Mouse (Mus musculus) bone marrow, adult 2 months (tissue): Measurements from ENCODE around the gene Pik3r3. TPM values are rescaled to one million over a fixed set of nuclear protein-coding genes. Genes with fewer than 3 reads are reported as not detected.
A peak's percentile ranks its signal among the peaks of the same experiment; 100 is the strongest.
"Not testable (repeated sequence)": the region's sequence is repeated elsewhere in the genome, so short reads cannot be mapped to it uniquely, and the experiment has no call there.

Experiments used
- H3K27ac ChIP-seq: fragments of 200-500 bp; 2 replicates; pipeline ENCODE4 v1.5.1; 2012; ENCODE audit warnings: low read depth, mild to moderate bottlenecking, control low read depth, inconsistent platforms, low read length; ENCODE audit not compliant: control insufficient read depth, poor library complexity, insufficient read depth
- H3K4me1 ChIP-seq: fragments of 200-500 bp; 2 replicates; pipeline ENCODE4 v1.6.1; 2011; ENCODE audit warnings: low read length; ENCODE audit not compliant: control insufficient read depth, insufficient read depth
- H3K4me3 ChIP-seq: fragments of 200-500 bp; replicated peaks from 2 replicates; pipeline ENCODE3; 2011; ENCODE audit warnings: mild to moderate bottlenecking, low read depth, low read length, control low read depth; ENCODE audit not compliant: control insufficient read depth
- CTCF ChIP-seq: fragments of 200-500 bp; IDR thresholded peaks from 2 replicates; pipeline ENCODE4 v1.5.1; 2011; ENCODE audit warnings: low read length, control low read depth; ENCODE audit not compliant: control insufficient read depth, insufficient read depth
- POLR2A ChIP-seq: fragments of 200-500 bp; IDR thresholded peaks from 2 replicates; pipeline ENCODE4 v1.6.1; 2011; ENCODE audit warnings: low read depth, mild to moderate bottlenecking, control low read depth, low read length, borderline replicate concordance; ENCODE audit not compliant: control insufficient read depth
- WGBS: fragments of 180-500 bp; shearing (Covaris S2); methylation state at CpG from one replicate; pipeline ENCODE4 v1.1.7; 2018; 5-methylcytosine and 5-hydroxymethylcytosine counted together
- polyA plus RNA-seq: library from polyadenylated mRNA; stranded (reverse); fragments of >200 nt; gene quantifications from 2 replicates; pipeline ENCODE4 v1.2.4, GENCODE M21; 2011; ENCODE audit warnings: low replicate concordance; ENCODE audit not compliant: missing spikeins, insufficient read depth, insufficient read length

Gene Pik3r3
- polyA plus RNA-seq, 1 experiment: 0.95 TPM

DNA sequence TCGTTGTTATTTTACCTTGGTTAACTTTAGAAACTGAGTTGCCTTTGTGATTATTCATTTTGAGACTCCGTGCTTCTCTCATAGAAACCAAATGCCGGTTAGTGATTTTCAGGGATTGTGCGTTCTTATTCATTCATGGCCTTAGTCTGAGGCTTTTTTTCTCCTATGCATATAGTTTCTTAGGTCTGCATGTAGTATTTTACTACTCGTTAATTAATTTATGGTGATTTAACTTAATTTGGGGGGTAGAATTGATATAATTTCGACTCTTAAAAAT, 1.4 kb downstream of the Pik3r3 start:
- H3K4me1 ChIP-seq: no peaks in the 10 kb centered on the region
- no peak for TF ChIP-seq POLR2A
- TF ChIP-seq CTCF: no peak
- WGBS: 20% methylated on average over 6 of the region's 6 CpGs
- no peak overlapping the region for H3K4me3 ChIP-seq
- H3K27ac ChIP-seq: no peak overlapping the region

GRCm38 (mm10) chr4:116243377-116243776, 22.0 kb downstream of the Pik3r3 start:
- Histone ChIP-seq H3K4me3 (no peak overlapping the region), H3K4me1 (no peaks in the 10 kb centered on the region), H3K27ac (no peak overlapping the region)
- TF ChIP-seq POLR2A: no peak
- no peak for TF ChIP-seq CTCF
- 80% methylated on average over 3 of the region's 3 CpGs for WGBS

GRCm38 (mm10) chr4:116244240-116244639, 22.8 kb downstream of the Pik3r3 start:
- WGBS: 34% methylated on average over 2 of the region's 2 CpGs

DNA sequence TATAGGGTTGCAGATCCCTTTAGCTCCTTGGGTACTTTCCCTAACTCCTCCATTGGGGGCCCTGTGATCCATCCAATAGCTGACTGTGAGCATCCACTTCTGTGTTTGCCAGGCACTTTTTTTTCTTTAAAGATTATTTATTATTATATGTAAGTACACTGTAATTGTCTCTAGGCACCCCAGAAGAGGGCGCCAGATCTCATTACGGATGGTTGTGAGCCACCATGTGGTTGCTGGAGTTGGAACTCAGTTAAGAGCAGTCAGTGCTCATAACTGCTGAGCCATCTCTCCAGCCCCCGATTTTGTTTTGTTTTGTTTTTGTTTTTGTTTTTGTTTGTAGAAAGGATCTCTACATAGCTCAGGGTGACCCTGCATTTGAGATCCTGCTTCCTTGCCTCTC, 24.5 kb downstream of the Pik3r3 start:
- not testable (repeated sequence) for H3K4me3 ChIP-seq, H3K4me1 ChIP-seq

More at GRCm38 (mm10) chr4:116244240-116244639, 22.8 kb downstream of the Pik3r3 start:
- Histone ChIP-seq H3K4me1 (no peaks in the 10 kb centered on the region), H3K27ac (no peak overlapping the region), H3K4me3 (no peak overlapping the region)
- TF ChIP-seq POLR2A (no peak), CTCF (no peak)

GRCm38 (mm10) chr4:116249986-116250385, 28.6 kb downstream of the Pik3r3 start:
- Histone ChIP-seq H3K4me1 (no peaks in the 10 kb centered on the region), H3K27ac (no peak overlapping the region), H3K4me3 (no peak overlapping the region)
- TF ChIP-seq POLR2A: no peak
- TF ChIP-seq CTCF: no peak
- 82% methylated on average over 3 of the region's 3 CpGs for WGBS

More for the DNA sequence above, 24.5 kb downstream of the Pik3r3 start:
- peak; percentile 49 for TF ChIP-seq CTCF
- H3K27ac ChIP-seq: not testable (repeated sequence)
- WGBS: 11% methylated on average over 3 of the region's 3 CpGs

- WGBS: 84% methylated on average over 6 of the region's 6 CpGs
- no peak overlapping the region for H3K4me3 ChIP-seq
- no peak overlapping the region for H3K27ac ChIP-seq
- TF ChIP-seq CTCF (no peak), POLR2A (no peak)
- no peaks in the 10 kb centered on the region for H3K4me1 ChIP-seq
Measured at GRCm38 (mm10) chr4:116268220-116268619, 46.8 kb downstream of the Pik3r3 start.

GRCm38 (mm10) chr4:116282211-116282610, 60.8 kb downstream of the Pik3r3 start:
- 67% methylated on average over 2 of the region's 2 CpGs for WGBS
- H3K27ac ChIP-seq: no peak overlapping the region
- H3K4me1 ChIP-seq: no peaks in the 10 kb centered on the region
- TF ChIP-seq CTCF: no peak
- H3K4me3 ChIP-seq: no peak overlapping the region

GRCm38 (mm10) chr4:116291561-116291960, 70.1 kb downstream of the Pik3r3 start:
- WGBS: 82% methylated on average over 6 of the region's 6 CpGs
- no peaks in the 10 kb centered on the region for H3K4me1 ChIP-seq
- no peak overlapping the region for H3K27ac ChIP-seq
- no peak overlapping the region for H3K4me3 ChIP-seq
- TF ChIP-seq CTCF (no peak), POLR2A (no peak)

GRCm38 (mm10) chr4:116293296-116293695, 71.9 kb downstream of the Pik3r3 start:
- WGBS: 76% methylated on average over 12 of the region's 12 CpGs

More at GRCm38 (mm10) chr4:116293296-116293695, 71.9 kb downstream of the Pik3r3 start:
- Histone ChIP-seq H3K27ac (no peak overlapping the region), H3K4me1 (no peaks in the 10 kb centered on the region), H3K4me3 (no peak overlapping the region)
- TF ChIP-seq CTCF: no peak
- no peak for TF ChIP-seq POLR2A
